Mouse (Mus musculus) midbrain, postnatal 0 days (tissue): ENCODE measurements around the gene Gbp5. TPM values are rescaled to one million over a fixed set of nuclear protein-coding genes. Genes with fewer than 3 reads are reported as not detected.

ENCODE experiments used
- ATAC-seq: fragments of 200-750 bp; cut with Nextera tagmentation; 2 replicates; pipeline ENCODE4 v1.8.0; 2017; ENCODE audit warnings: moderate number of reproducible peaks, mild to moderate bottlenecking, moderate TSS enrichment, moderate library complexity; ENCODE audit not compliant: low FRiP score
- DNase-seq: peaks from one replicate; pipeline ENCODE4 v3.0.0-alpha.2; 2015; ENCODE audit warnings: low spot score
- H3K27ac ChIP-seq: fragments of 300-500 bp; sonication (generic); 2 replicates; pipeline ENCODE4 v1.5.1; 2014; ENCODE audit warnings: low read depth, mild to moderate bottlenecking, low read length, mixed read lengths
- H3K27me3 ChIP-seq: fragments of 300-500 bp; sonication (generic); 2 replicates; pipeline ENCODE4 v1.6.1; 2014; ENCODE audit warnings: low read length, control low read depth, mixed read lengths; ENCODE audit not compliant: insufficient read depth
- H3K36me3 ChIP-seq: fragments of 300-500 bp; sonication (generic); 2 replicates; pipeline ENCODE4 v1.6.1; 2014; ENCODE audit warnings: low read length, control low read depth, mixed read lengths; ENCODE audit not compliant: insufficient read depth
- H3K4me1 ChIP-seq: fragments of 300-500 bp; sonication (generic); 2 replicates; pipeline ENCODE4 v1.6.1; 2014; ENCODE audit warnings: mild to moderate bottlenecking, control low read depth, antibody characterized with exemption, low read length, mixed read lengths; ENCODE audit not compliant: insufficient read depth
- H3K4me2 ChIP-seq: fragments of 300-500 bp; sonication (generic); 2 replicates; pipeline ENCODE4 v1.6.1; 2014; ENCODE audit warnings: low read depth, mild to moderate bottlenecking, low read length, mixed read lengths; ENCODE audit not compliant: poor library complexity, severe bottlenecking
- H3K4me3 ChIP-seq: fragments of 300-500 bp; sonication (generic); 2 replicates; pipeline ENCODE4 v1.5.1; 2014; ENCODE audit warnings: low read depth, mild to moderate bottlenecking, low read length, moderate library complexity
- H3K9ac ChIP-seq: fragments of 300-500 bp; sonication (generic); replicated peaks from 2 replicates; pipeline ENCODE4 v1.6.1; 2014; ENCODE audit warnings: mild to moderate bottlenecking, low read length, moderate library complexity, mixed read lengths; ENCODE audit not compliant: poor library complexity, severe bottlenecking
- H3K9me3 ChIP-seq: fragments of 300-500 bp; sonication (generic); 2 replicates; pipeline ENCODE4 v1.6.1; 2016; ENCODE audit warnings: low read length, control low read depth
- CTCF ChIP-seq: IDR thresholded peaks from 2 replicates; pipeline ENCODE4 v1.5.1; 2016; ENCODE audit warnings: antibody characterized with exemption, mild to moderate bottlenecking
- WGBS: fragments of 180-500 bp; shearing (Covaris S2); extraction: QIAGEN DNeasy Blood & Tissue Kit; methylation state at CpG from one replicate; pipeline ENCODE4 v1.1.7; 2014; 5-methylcytosine and 5-hydroxymethylcytosine counted together
- polyA plus RNA-seq: library from polyadenylated mRNA; unstranded; fragments of >200 nt; fragmentation: Nextera tagmentation; extraction: Ambion mirVana; gene quantifications from 2 replicates; pipeline ENCODE4 v1.2.1, GENCODE M21; 2015
- total RNA-seq: library from RNA; depleted of rRNA; stranded (reverse); fragments of >200 nt; gene quantifications from 2 replicates; pipeline ENCODE4 v1.2.3, GENCODE M21; 2014; rRNA removed

Gbp5 gene
- total and polyA plus RNA-seq, 2 experiments from 2014 or later: 0.23 to 1.0 TPM

DNA sequence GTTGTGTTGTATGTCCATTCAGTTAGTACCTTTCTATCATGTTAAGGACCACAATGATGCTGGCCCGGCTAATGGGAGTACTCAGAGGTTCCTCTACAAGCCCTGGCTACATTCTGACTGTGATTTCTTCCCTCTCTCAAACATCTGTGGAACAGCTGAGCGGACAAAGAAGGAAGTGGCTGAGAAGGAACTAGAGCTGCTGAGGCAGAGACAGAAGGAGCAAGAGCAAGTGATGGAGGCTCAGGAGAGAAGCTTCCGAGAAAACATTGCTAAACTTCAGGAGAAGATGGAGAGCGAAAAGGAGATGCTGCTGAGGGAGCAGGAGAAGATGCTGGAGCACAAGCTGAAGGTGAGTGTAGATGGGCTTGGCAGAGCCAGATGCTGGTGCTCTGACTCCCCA, 77.0 kb downstream of the Gbp5 start:
- 95% methylated on average over 4 of the region's 4 CpGs for WGBS
- DNase-seq (no peak), ATAC-seq (no peak)
- Histone ChIP-seq H3K36me3 (no peaks in the 10 kb centered on the region), H3K9ac (no peak overlapping the region), H3K4me1 (no peaks in the 10 kb centered on the region), H3K4me3 (no peak overlapping the region), H3K27ac (no peak overlapping the region), H3K4me2 (no peak overlapping the region), H3K27me3 (no peaks in the 10 kb centered on the region), H3K9me3 (no peaks in the 10 kb centered on the region)
- TF ChIP-seq CTCF: no peak

Other genes with a start within 250 kb of the Gbp5 start
- gene Pdlim5, start 98.3 kb upstream of the Gbp5 start, total RNA-seq: 28.1 and 29.1 TPM in 2 replicates
- 12.6 and 13.7 TPM in 2 replicates for gene Pdlim5, start 98.3 kb upstream of the Gbp5 start, polyA plus RNA-seq
- gene Gbp7, start 36.4 kb downstream of the Gbp5 start, total RNA-seq: 2.5 and 2.8 TPM in 2 replicates
- gene Gbp7, start 36.4 kb downstream of the Gbp5 start, polyA plus RNA-seq: 3.0 and 3.1 TPM in 2 replicates
- gene Gbp3, start 66.0 kb downstream of the Gbp5 start, total RNA-seq: 3.1 and 3.5 TPM in 2 replicates
- 2.3 and 3.6 TPM in 2 replicates for gene Gbp3, start 66.0 kb downstream of the Gbp5 start, polyA plus RNA-seq
- not detected in 2 replicates for gene Gbp2b, start 100.9 kb downstream of the Gbp5 start, total RNA-seq
- gene Gbp2b, start 100.9 kb downstream of the Gbp5 start, polyA plus RNA-seq: not detected in 2 replicates
- gene Gbp2, start 126.6 kb downstream of the Gbp5 start, total RNA-seq: 0.71 and 3.4 TPM in 2 replicates
- 1.1 and 1.3 TPM in 2 replicates for gene Gbp2, start 126.6 kb downstream of the Gbp5 start, polyA plus RNA-seq
- 3.1 and 4.7 TPM in 2 replicates for gene Kyat3, start 207.1 kb downstream of the Gbp5 start, total RNA-seq
- gene Kyat3, start 207.1 kb downstream of the Gbp5 start, polyA plus RNA-seq: 5.1 and 5.6 TPM in 2 replicates